In the genomic region with DNA sequence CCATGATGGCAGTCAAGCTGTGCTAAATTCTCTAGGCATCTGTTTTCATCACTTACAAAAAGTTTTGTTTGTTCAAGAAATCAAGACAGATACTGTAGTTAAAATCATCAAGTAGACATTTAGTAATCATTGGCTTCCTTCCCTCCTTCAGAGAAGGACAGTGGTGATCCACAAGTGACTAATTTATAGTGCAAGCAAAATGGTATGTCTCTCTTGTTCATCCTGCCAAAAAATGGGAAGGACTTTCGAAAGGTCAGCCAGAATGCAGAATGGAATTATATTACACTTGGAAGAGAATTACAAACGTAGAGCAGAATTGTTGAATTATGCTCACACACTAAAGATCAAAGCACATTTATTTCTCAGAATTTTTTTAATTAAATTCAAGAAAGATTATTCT, we compare ENCODE assay signal across 21 mouse cellular contexts.
A peak's percentile ranks its signal among the peaks of the same experiment; 100 is the strongest.
DNase-seq lines count a peak whose midpoint lies in the region; ATAC-seq and TF ChIP-seq lines count a peak whose summit lies in the region.
"Had no signal": no experiment of that assay in that cellular context is flagged by ENCODE, and none has a peak within 500 bp of the region (broad histone marks: within the 10 kb centered on the region; RNA-seq: fewer than 3 reads in every experiment).

No protein-coding gene starts in this region.

- WGBS in kidney, postnatal 0 days = 45% methylated on average over 2 of the region's 2 CpGs
- WGBS in lung, embryonic 16.5 days = 28% methylated on average over 2 of the region's 2 CpGs

- H3K4me3 ChIP-seq in kidney, postnatal 0 days (replicated peaks; ENCODE audit: low read depth, low read length) = no peak overlapping the region
- no peak overlapping the region for H3K4me3 ChIP-seq in lung, embryonic 16.5 days (ENCODE audit: low read length)
- H3K4me3 ChIP-seq: embryonic facial prominence, embryonic 15.5 days; erythroblast, embryonic 14.5 days; forebrain, embryonic 10.5 days; heart, adult 2 months; heart, embryonic 15.5 days; hindbrain, embryonic 15.5 days had no signal

- H3K27me3 ChIP-seq in kidney, postnatal 0 days (ENCODE audit: insufficient read depth, low read length) = no peaks in the 10 kb centered on the region
- no peaks in the 10 kb centered on the region for H3K27me3 ChIP-seq in lung, embryonic 16.5 days (ENCODE audit: control insufficient read depth, insufficient read depth, low read depth, low read length)
- H3K27me3 ChIP-seq: embryonic facial prominence, embryonic 15.5 days; heart, embryonic 15.5 days; hindbrain, embryonic 15.5 days had no signal

- H3K36me3 ChIP-seq in kidney, postnatal 0 days (ENCODE audit: insufficient read depth, low read length) = no peaks in the 10 kb centered on the region
- H3K36me3 ChIP-seq in lung, embryonic 16.5 days (ENCODE audit: control insufficient read depth, insufficient read depth, low read length) = no peaks in the 10 kb centered on the region
- H3K36me3 ChIP-seq: embryonic facial prominence, embryonic 15.5 days; forebrain, embryonic 10.5 days; heart, embryonic 15.5 days; hindbrain, embryonic 15.5 days had no signal

- no peak for ATAC-seq in kidney, postnatal 0 days (replicated peaks; ENCODE audit: low FRiP score, low read depth)
- ATAC-seq in lung, embryonic 16.5 days (ENCODE audit: low read depth) = peak; percentile 84
- ATAC-seq: activated CD4-positive, CD25-positive, alpha-beta regulatory T cell, adult 4 months; forebrain, embryonic 14.5 days; Patski had no signal

- H3K4me1 ChIP-seq in kidney, postnatal 0 days (replicated peaks; ENCODE audit: insufficient read depth, low read length) = no peaks in the 10 kb centered on the region
- H3K4me1 ChIP-seq in lung, embryonic 16.5 days (replicated peaks; ENCODE audit: control insufficient read depth, insufficient read depth, low read length) = no peaks in the 10 kb centered on the region
- H3K4me1 ChIP-seq: embryonic facial prominence, embryonic 15.5 days; forebrain, embryonic 10.5 days; heart, embryonic 15.5 days; hindbrain, embryonic 15.5 days had no signal

- H3K4me2 ChIP-seq in kidney, postnatal 0 days (ENCODE audit: low read length) = no peak overlapping the region
- no peak overlapping the region for H3K4me2 ChIP-seq in lung, embryonic 16.5 days (ENCODE audit: low read depth, low read length)
- H3K4me2 ChIP-seq: embryonic facial prominence, embryonic 15.5 days; heart, embryonic 11.5 days; heart, embryonic 15.5 days; hindbrain, embryonic 15.5 days had no signal

- H3K9ac ChIP-seq in kidney, postnatal 0 days (ENCODE audit: low read depth, low read length) = no peak overlapping the region
- no peak overlapping the region for H3K9ac ChIP-seq in lung, embryonic 16.5 days (ENCODE audit: low read length)
- H3K9ac ChIP-seq: embryonic facial prominence, embryonic 15.5 days; heart, embryonic 15.5 days; hindbrain, embryonic 15.5 days had no signal

- peak; percentile 19 for DNase-seq in adrenal gland, adult 2 months
- DNase-seq in adrenal gland, postnatal 10 days = no peak
- DNase-seq in kidney, postnatal 0 days (ENCODE audit: low spot score) = peak; percentile 57
- DNase-seq in kidney, postnatal 4 days = no peak
- DNase-seq in lung, postnatal 14 days = no peak
- no peak for DNase-seq in cerebellum, postnatal 4 days (ENCODE audit: low spot score in 2 of 2)
- DNase-seq: adrenal gland, postnatal 14 days; cerebellum, adult 11-12 months; cerebellum, adult 9-10 months; cerebellum, postnatal 25 days; heart, adult 2 months had no signal

- no peak for TF ChIP-seq CTCF in kidney, postnatal 0 days (IDR thresholded peaks at IDR 0.05; ENCODE audit: low read depth)

- H3K9me3 ChIP-seq in kidney, postnatal 0 days (replicated peaks; ENCODE audit: low read length) = no peaks in the 10 kb centered on the region
- H3K9me3 ChIP-seq in lung, embryonic 16.5 days (ENCODE audit: control insufficient read depth, low read length) = no peaks in the 10 kb centered on the region
- H3K9me3 ChIP-seq: embryonic facial prominence, embryonic 15.5 days; forebrain, embryonic 10.5 days; heart, embryonic 15.5 days; hindbrain, embryonic 15.5 days had no signal

- no peak overlapping the region for H3K27ac ChIP-seq in kidney, postnatal 0 days
- H3K27ac ChIP-seq in lung, embryonic 16.5 days (ENCODE audit: low read length) = no peak overlapping the region
- H3K27ac ChIP-seq: embryonic facial prominence, embryonic 15.5 days; forebrain, embryonic 10.5 days; heart, adult 2 months; heart, embryonic 15.5 days; hindbrain, embryonic 15.5 days had no signal

Comparison
In these comparisons a context has a peak if more than half of its experiments do, and no peak if none do; other contexts are left out.
1. DNase-seq: peak in adrenal gland, adult 2 months (single experiment) and kidney, postnatal 0 days (single experiment); none in adrenal gland, postnatal 10 days (single experiment), kidney, postnatal 4 days (0 of 2), lung, postnatal 14 days (single experiment) and cerebellum, postnatal 4 days (0 of 2).